Mouse (Mus musculus): ENCODE results near the gene Tiprl. TPM values are rescaled to one million over a fixed set of nuclear protein-coding genes. Genes with fewer than 3 reads are reported as not detected.
A peak's percentile ranks its signal among the peaks of the same experiment; 100 is the strongest.

Gene Tiprl
- polyA plus RNA-seq, 1 experiment = 16.3 TPM

GRCm38 (mm10) chr1:165215831-165216230, 21.0 kb downstream of the Tiprl start:
- no peak for DNase-seq
- no peaks in the 10 kb centered on the region for H3K4me1 ChIP-seq (ENCODE audit: control insufficient read depth, insufficient read depth, low read length)
- WGBS = 64% methylated on average over 7 of the region's 7 CpGs
- no peak for TF ChIP-seq POLR2A (IDR thresholded peaks at IDR 0.05; ENCODE audit: borderline replicate concordance, extremely low read depth, low read depth, low read length)
- TF ChIP-seq CTCF (IDR thresholded peaks at IDR 0.05; ENCODE audit: insufficient read depth, low read length) = no peak
- no peak overlapping the region for H3K4me3 ChIP-seq (replicated peaks; ENCODE audit: extremely low read depth, low read depth, low read length)

GRCm38 (mm10) chr1:165205591-165205990, 31.2 kb downstream of the Tiprl start:
- no peak for DNase-seq
- TF ChIP-seq POLR2A (IDR thresholded peaks at IDR 0.05; ENCODE audit: borderline replicate concordance, extremely low read depth, low read depth, low read length) (no peak), CTCF (IDR thresholded peaks at IDR 0.05; ENCODE audit: insufficient read depth, low read length) (no peak)
- no peak overlapping the region for H3K4me3 ChIP-seq (replicated peaks; ENCODE audit: extremely low read depth, low read depth, low read length)
- no peaks in the 10 kb centered on the region for H3K4me1 ChIP-seq (ENCODE audit: control insufficient read depth, insufficient read depth, low read length)
- WGBS = 19% methylated on average over 2 of the region's 2 CpGs

GRCm38 (mm10) chr1:165203488-165204035, 33.2 kb downstream of the Tiprl start:
- no peaks in the 10 kb centered on the region for H3K4me1 ChIP-seq (ENCODE audit: control insufficient read depth, insufficient read depth, low read length)
- H3K4me3 ChIP-seq (replicated peaks; ENCODE audit: extremely low read depth, low read depth, low read length) = no peak overlapping the region
- no peak for DNase-seq
- TF ChIP-seq CTCF (IDR thresholded peaks at IDR 0.05; ENCODE audit: insufficient read depth, low read length) (no peak), POLR2A (IDR thresholded peaks at IDR 0.05; ENCODE audit: borderline replicate concordance, extremely low read depth, low read depth, low read length) (no peak)
- 32% methylated on average over 2 of the region's 2 CpGs for WGBS

- no peak overlapping the region for H3K4me3 ChIP-seq (replicated peaks; ENCODE audit: extremely low read depth, low read depth, low read length)
- 88% methylated on average over 4 of the region's 4 CpGs for WGBS
- no peaks in the 10 kb centered on the region; the same call in 1 of the 2 replicates for H3K4me1 ChIP-seq (ENCODE audit: control insufficient read depth, insufficient read depth, low read length)
- no peak for DNase-seq
- TF ChIP-seq POLR2A (IDR thresholded peaks at IDR 0.05; ENCODE audit: borderline replicate concordance, extremely low read depth, low read depth, low read length) = no peak
- no peak for TF ChIP-seq CTCF (IDR thresholded peaks at IDR 0.05; ENCODE audit: insufficient read depth, low read length)
Measured at GRCm38 (mm10) chr1:165201445-165202012, 35.3 kb downstream of the Tiprl start.

- Histone ChIP-seq H3K4me1 (ENCODE audit: control insufficient read depth, insufficient read depth, low read length) (no peaks in the 10 kb centered on the region; the same call in 1 of the 2 replicates), H3K4me3 (replicated peaks; ENCODE audit: extremely low read depth, low read depth, low read length) (no peak overlapping the region)
- TF ChIP-seq POLR2A (IDR thresholded peaks at IDR 0.05; ENCODE audit: borderline replicate concordance, extremely low read depth, low read depth, low read length) = no peak
- no peak for TF ChIP-seq CTCF (IDR thresholded peaks at IDR 0.05; ENCODE audit: insufficient read depth, low read length)
- no peak for DNase-seq
- WGBS = 46% methylated on average over 8 of the region's 8 CpGs
Measured at GRCm38 (mm10) chr1:165200748-165201147, 36.0 kb downstream of the Tiprl start.

GRCm38 (mm10) chr1:165199639-165200038, 37.2 kb downstream of the Tiprl start:
- DNase-seq = no peak
- no peak for TF ChIP-seq CTCF (IDR thresholded peaks at IDR 0.05; ENCODE audit: insufficient read depth, low read length)
- TF ChIP-seq POLR2A (IDR thresholded peaks at IDR 0.05; ENCODE audit: borderline replicate concordance, extremely low read depth, low read depth, low read length) = no peak
- WGBS = 65% methylated on average over 3 of the region's 3 CpGs
- Histone ChIP-seq H3K4me1 (ENCODE audit: control insufficient read depth, insufficient read depth, low read length) (peaks cover 4% of the 10 kb centered on the region; the same call in 1 of the 2 replicates), H3K4me3 (replicated peaks; ENCODE audit: extremely low read depth, low read depth, low read length) (no peak overlapping the region)

GRCm38 (mm10) chr1:165198951-165199350, 37.8 kb downstream of the Tiprl start:
- TF ChIP-seq POLR2A (IDR thresholded peaks at IDR 0.05; ENCODE audit: borderline replicate concordance, extremely low read depth, low read depth, low read length) = no peak
- TF ChIP-seq CTCF (IDR thresholded peaks at IDR 0.05; ENCODE audit: insufficient read depth, low read length) = no peak
- Histone ChIP-seq H3K4me1 (ENCODE audit: control insufficient read depth, insufficient read depth, low read length) (peaks cover 4% of the 10 kb centered on the region; the same call in 1 of the 2 replicates), H3K4me3 (replicated peaks; ENCODE audit: extremely low read depth, low read depth, low read length) (no peak overlapping the region)
- no peak for DNase-seq
- 53% methylated on average over 1 of the region's 1 CpGs for WGBS

GRCm38 (mm10) chr1:165197875-165198274, 38.9 kb downstream of the Tiprl start:
- Histone ChIP-seq H3K4me3 (replicated peaks; ENCODE audit: extremely low read depth, low read depth, low read length) (no peak overlapping the region), H3K4me1 (ENCODE audit: control insufficient read depth, insufficient read depth, low read length) (peaks cover 4% of the 10 kb centered on the region; the same call in 1 of the 2 replicates)
- TF ChIP-seq POLR2A (IDR thresholded peaks at IDR 0.05; ENCODE audit: borderline replicate concordance, extremely low read depth, low read depth, low read length) (no peak), CTCF (IDR thresholded peaks at IDR 0.05; ENCODE audit: insufficient read depth, low read length) (no peak)
- no peak for DNase-seq
- WGBS = 27% methylated on average over 3 of the region's 3 CpGs

- 65% methylated on average over 3 of the region's 3 CpGs for WGBS
- Histone ChIP-seq H3K4me1 (ENCODE audit: control insufficient read depth, insufficient read depth, low read length) (peaks cover 6% of the 10 kb centered on the region; the same call in 1 of the 2 replicates), H3K4me3 (replicated peaks; ENCODE audit: extremely low read depth, low read depth, low read length) (no peak overlapping the region)
- no peak for TF ChIP-seq CTCF (IDR thresholded peaks at IDR 0.05; ENCODE audit: insufficient read depth, low read length)
- TF ChIP-seq POLR2A (IDR thresholded peaks at IDR 0.05; ENCODE audit: borderline replicate concordance, extremely low read depth, low read depth, low read length) = no peak
- DNase-seq = no peak
Measured at GRCm38 (mm10) chr1:165195396-165195960, 41.3 kb downstream of the Tiprl start.

- 8% methylated on average over 5 of the region's 5 CpGs for WGBS
- no peak for TF ChIP-seq POLR2A (IDR thresholded peaks at IDR 0.05; ENCODE audit: borderline replicate concordance, extremely low read depth, low read depth, low read length)
- no peak for TF ChIP-seq CTCF (IDR thresholded peaks at IDR 0.05; ENCODE audit: insufficient read depth, low read length)
- H3K4me1 ChIP-seq (ENCODE audit: control insufficient read depth, insufficient read depth, low read length) = peaks cover 8% of the 10 kb centered on the region; the same call in 1 of the 2 replicates
- DNase-seq = no peak
- peak overlapping the region; percentile 91 for H3K4me3 ChIP-seq (replicated peaks; ENCODE audit: extremely low read depth, low read depth, low read length)
Measured at GRCm38 (mm10) chr1:165194662-165195013, 42.2 kb downstream of the Tiprl start.

Measured in lung, adult 2 months (tissue).